Mouse (Mus musculus): ENCODE measurements around the gene Pigo.
"Not testable (repeated sequence)": the region's sequence is repeated elsewhere in the genome, so short reads cannot be mapped to it uniquely, and the experiment has no call there.

The Pigo gene

DNA sequence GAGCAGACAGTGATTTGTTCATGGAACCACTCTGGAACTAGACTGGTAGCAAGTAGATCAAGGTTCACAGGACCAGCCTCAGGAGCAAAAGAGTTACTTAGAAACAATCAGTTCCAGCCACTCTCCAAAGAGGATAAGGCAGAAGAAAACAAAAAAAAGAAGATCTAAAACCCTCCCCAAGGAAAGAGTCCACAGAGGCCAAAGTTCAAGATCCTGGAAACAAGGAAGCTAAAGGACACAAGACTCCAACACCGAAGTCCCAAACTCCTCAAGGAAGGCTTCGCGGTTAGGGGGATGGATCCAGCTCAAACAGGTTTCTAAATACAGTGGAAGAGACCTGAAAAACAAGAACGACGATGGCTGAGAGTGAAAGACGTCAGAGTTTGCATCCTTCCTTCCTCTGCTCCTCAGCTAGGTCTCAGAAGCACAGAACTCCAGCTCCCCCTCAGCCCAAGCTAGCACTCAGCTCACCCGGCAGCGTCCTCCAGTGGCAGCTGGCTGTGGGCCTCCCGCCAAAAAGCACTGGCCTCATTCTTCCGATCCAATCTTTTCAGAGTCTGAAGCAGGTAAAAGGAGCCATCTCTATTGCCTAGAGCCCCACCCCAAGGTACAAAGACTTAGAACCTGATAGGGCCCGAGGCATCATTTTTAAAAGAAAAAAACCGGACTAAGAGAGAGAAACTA lies 22.7 kb downstream of the Pigo start:
- in situ Hi-C loops (cut with MseI, MboI) = no loop called here

DNA sequence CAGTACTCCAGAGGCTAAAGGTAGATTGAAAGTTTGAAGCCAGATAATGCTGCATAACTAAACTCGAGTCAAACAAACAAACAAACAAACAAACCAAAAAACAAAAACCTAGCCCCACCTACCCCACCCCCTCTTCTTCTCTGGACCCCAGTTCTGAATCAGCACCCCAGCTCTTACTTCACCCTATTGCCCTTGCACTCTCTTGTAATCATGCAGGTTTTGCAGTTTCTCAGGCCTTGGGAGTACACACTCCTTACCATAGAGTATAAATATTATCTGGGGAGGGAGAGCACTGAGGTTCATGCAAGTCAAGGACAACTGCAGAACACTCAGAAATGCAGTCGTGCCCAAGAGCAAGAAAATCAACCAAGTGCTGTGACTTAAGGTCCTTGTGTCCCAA lies 24.3 kb downstream of the Pigo start:
- in situ Hi-C loops (cut with MseI, MboI) = no loop called here

DNA sequence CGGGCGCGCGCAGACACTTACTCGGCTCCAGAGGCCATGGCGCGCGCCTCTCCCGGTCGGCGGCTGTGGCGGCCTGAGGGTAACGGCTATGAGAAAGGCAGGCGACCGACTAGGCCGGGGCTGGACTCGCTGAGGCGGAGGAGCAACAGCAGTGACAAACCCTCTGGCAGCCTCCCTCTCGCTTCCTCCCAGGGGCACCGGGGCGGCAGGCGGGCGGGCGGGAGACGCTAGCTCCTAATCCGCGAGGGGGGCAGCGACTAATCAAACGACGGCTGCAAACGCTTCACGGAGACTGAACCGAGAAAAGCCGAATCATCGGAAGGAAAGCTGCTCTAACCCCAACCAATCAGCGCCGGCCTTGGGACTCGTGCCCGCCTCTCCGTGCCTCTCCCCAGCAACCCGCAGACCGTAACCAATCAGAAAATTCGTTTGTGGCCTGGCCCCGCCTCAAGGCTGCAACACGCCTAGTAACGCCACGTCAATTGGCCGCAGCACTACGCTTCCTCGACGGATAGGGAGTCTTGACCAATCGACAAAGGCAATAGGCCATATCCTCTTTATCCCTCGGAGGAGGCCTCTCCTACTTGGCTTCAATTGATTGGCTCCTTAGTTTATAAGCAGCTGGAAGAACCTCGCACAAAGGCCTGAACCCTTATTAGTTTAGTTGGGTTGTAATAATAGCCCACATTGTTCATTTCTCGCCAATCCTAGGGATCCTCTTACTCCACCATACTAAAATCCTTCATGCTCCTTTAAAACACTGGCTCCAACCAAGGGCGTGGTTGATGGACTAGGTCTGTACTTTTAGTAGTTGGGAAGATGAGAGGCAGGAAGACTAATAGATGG lies 25.3 kb downstream of the Pigo start, which contains the start of gene Vcp:
Gene Vcp, minus strand, starts transcription at position 367 of the 846 bp plus-strand sequence.
- in situ Hi-C loops (cut with MseI, MboI) = not testable (repeated sequence)

DNA sequence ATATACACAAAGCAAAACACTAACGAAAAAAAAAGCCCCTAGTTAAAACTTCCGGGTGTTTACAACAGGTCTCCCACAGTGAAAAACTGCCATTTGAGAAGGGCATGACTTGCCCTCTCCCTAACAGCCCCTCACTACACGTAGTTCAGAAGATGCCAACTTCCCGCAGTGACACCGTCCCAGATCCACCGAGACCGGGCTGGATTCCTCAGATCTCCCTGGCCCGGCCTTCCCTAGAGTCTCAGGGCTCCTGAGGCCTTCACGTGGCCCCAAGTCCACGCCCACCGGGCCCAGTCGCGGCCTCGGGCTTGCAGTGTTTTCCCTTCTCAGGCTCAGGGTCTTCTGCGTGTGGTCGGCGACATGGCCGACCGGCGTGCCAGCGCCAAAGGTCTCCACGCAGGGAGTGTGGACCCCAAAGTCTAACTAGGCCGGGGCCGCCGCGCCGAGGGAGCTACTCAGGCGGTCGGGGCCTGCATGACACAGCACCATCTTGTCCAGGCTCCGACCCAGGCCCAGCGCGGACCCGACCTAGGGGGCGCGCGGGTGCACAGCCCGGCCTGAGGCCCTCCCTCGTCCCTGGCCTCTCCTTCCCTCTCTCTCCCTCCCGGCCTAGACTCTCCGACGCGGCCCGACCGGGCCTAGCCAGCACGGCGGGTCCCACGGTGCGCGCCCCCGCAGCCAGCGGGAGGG lies 26.0 kb downstream of the Pigo start:
- in situ Hi-C loops (cut with MseI, MboI) = no loop called here

DNA sequence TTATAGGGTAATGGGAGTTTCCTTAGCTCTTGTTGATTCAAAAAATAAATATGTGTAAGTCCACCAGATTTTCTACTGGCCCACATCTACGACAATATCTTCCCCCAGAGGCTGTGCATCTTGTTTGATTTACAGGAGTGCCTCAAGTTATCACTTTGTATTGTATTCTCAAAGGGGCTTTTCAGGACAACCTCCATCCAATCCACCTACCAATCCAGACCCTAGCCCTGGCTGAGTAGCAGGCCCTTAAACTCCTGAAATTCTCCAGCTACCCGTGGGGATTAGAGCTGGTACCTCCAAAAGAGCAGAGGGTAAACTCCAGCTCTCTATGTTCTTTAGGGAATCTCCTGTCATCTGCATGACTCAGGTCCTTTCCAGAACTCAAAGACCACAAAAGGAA lies 27.6 kb downstream of the Pigo start:
- in situ Hi-C loops (cut with MseI, MboI) = no loop called here

DNA sequence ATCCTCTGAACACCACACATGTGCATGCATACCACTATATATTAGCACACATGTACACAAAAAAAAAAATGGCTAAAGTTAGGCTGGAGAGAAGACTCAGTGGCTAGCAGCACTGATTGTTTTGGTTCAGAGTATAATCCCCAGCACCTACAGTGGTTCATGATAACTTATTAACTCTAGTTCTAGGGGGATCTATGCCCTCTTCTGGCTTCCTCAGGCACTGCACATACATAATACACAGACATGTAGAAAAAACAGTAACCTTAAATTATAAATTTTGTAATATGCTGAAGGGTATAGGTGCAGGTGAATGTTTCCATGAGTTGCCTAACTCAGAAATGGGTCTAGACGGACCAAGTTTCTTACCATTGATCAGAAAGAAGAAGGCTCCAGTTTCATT lies 37.3 kb downstream of the Pigo start:
- in situ Hi-C loops (cut with MseI, MboI) = no loop called here

DNA sequence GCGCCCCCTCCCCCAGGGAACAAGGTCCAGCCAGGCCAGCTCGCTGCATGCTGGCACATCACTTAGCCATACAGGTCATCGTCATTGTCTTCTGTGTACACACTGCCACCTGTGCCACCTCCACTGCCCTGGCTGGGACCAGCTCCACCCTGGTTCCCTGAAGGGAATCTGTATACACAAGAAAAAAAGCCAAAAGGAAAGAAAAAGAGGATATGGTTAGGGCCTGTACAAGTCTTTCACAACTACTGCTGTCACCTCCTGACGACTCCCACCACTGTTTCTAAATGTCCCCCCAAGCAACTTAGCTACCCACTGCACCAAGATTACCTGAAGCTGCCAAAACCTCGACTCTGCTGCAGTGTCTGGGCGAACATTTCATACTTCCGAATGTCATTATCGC lies 45.2 kb downstream of the Pigo start:
- in situ Hi-C loops (cut with MseI, MboI) = not testable (repeated sequence)

DNA sequence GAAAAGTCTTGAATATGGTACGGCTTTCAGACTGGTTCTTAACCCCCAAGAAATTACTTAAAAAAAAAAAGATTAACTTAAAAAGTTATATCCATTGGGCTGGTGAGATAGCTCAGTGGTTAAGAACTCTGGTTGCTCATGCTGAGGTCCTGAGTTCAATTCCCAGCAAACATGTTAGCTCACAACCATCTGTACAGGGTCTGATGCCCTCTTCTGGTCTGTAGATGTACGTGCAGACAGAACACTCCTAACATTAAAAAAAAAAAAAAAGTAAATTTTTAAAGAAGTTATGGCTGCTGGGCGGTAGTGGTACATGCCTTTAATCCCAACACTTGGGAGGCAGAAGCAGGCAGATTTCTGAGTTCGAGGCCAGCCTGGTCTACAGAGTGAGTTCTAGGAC lies 47.6 kb downstream of the Pigo start:
- in situ Hi-C loops (cut with MseI, MboI) = no loop called here

DNA sequence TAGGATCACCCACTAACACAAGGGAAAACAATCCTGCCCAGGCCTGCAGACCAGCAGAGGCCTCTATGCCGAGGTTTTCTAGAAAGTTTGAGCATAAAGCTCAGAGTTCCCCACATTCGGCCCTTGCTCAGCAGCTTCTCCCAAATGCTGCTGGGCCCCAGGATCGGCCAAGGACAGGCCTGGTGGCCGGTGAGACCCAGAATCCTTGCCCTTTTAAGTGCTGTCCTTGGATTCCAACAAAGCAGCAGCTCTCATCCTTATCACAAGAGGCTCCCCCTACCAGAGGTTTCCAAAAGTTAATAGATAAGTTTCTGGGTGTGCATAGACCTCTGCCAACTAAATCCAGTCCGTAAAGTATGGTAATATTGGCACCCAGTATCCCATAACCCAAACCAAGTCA lies 51.8 kb downstream of the Pigo start:
- in situ Hi-C loops (cut with MseI, MboI) = no loop called here

DNA sequence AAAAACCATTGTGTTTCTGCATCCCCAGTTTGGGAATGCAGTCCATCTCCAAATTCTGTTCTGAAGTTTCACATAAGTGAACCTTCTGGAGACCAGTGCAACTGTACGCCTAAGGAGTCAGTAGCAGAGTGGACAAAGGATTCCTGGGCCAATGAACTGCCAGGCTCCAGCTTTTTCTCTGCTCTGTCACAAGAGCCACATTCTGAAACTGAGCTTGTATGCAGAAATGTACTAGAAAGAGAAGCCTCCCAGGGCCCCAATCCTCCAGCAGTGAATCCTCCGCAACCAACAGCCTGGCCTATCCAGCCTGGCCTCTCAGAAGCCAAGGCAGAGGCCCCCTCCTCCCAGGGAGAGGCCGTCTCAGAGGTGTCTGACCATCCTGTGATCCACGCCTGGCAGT lies 52.7 kb downstream of the Pigo start:
- in situ Hi-C loops (cut with MseI, MboI) = no loop called here

DNA sequence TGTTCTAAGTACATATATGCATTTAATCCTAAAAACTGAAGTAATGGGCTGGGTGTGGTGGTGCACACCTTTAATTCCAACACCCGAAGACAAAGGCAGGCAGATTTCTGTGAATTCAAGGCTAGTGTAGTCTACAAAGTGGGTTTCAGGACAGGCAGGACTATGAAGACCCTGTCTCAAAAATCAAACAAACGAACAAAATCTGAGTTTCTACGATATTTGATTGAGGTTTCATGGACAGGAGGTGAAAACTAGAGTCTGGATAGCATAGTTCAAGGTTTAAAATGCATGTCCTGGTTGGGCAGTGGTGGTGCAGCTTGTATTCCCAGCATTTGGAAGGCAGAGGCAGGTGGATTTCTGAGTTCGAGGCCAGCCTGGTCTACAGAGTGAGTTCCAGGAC lies 56.3 kb downstream of the Pigo start, which contains the start of gene 1700022I11Rik:
Gene 1700022I11Rik, plus strand, starts transcription at position 301 of the 400 bp plus-strand sequence.
- in situ Hi-C loops (cut with MseI, MboI) = no loop called here

Measured in mouse trophoblast stem cell (cell line).